ENCODE assay signal across 23 mouse cellular contexts in genomic region chr6:34083471-34083870, GRCm38 (mm10). TPM values are rescaled to one million over a fixed set of nuclear protein-coding genes. Genes with fewer than 3 reads are reported as not detected.
DNase-seq lines count a peak whose midpoint lies in the region; ATAC-seq lines count a peak whose summit lies in the region.
"Had no signal": no experiment of that assay in that cellular context is flagged by ENCODE, and none has a peak within 500 bp of the region (broad histone marks: within the 10 kb centered on the region; RNA-seq: fewer than 3 reads in every experiment).

No protein-coding gene starts in this region.

- H3K9me3 ChIP-seq in hindbrain, embryonic 16.5 days (ENCODE audit: control insufficient read depth, low read length), result no peaks in the 10 kb centered on the region
- H3K9me3 ChIP-seq: embryonic facial prominence, embryonic 15.5 days; hindbrain, embryonic 10.5 days; midbrain, embryonic 15.5 days; neural tube, embryonic 13.5 days had no signal

- DNase-seq in adrenal gland, adult 2 months, result peak; percentile 52
- no peak for DNase-seq in adrenal gland, postnatal 4 days (ENCODE audit: low spot score in 2 of 2)
- peak; percentile 72 for DNase-seq in heart, adult 11 months
- no peak for DNase-seq in heart, postnatal 4 days
- DNase-seq in adrenal gland, postnatal 36 days, result peak; percentile 25 to 47
- no peak for DNase-seq in cerebellum, adult 11-12 months
- no peak for DNase-seq in lung, postnatal 25 days (ENCODE audit: low spot score)
- DNase-seq: cerebellum, adult 9-10 months; kidney, postnatal 25 days; right cerebral cortex, postnatal 4 days; thymus, postnatal 25 days had no signal

- no peak for ATAC-seq in hindbrain, embryonic 16.5 days
- ATAC-seq: hindbrain, postnatal 0 days; intestine, embryonic 16.5 days; midbrain, embryonic 15.5 days had no signal

- 94% methylated on average over 5 of the region's 5 CpGs for WGBS in hindbrain, embryonic 16.5 days

- no peaks in the 10 kb centered on the region for H3K27me3 ChIP-seq in hindbrain, embryonic 16.5 days (replicated peaks; ENCODE audit: control insufficient read depth, insufficient read depth, low read length)
- H3K27me3 ChIP-seq: embryonic facial prominence, embryonic 15.5 days; midbrain, embryonic 15.5 days; neural tube, embryonic 13.5 days had no signal

- H3K4me3 ChIP-seq in hindbrain, embryonic 16.5 days (ENCODE audit: low read length), result no peak overlapping the region
- H3K4me3 ChIP-seq: embryonic facial prominence, embryonic 15.5 days; hindbrain, embryonic 10.5 days; layer of hippocampus, adult 2 months; midbrain, embryonic 15.5 days; neural tube, embryonic 13.5 days had no signal

- no peak overlapping the region for H3K27ac ChIP-seq in hindbrain, embryonic 16.5 days (ENCODE audit: low read depth, low read length)
- H3K27ac ChIP-seq: embryonic facial prominence, embryonic 15.5 days; hindbrain, postnatal 0 days; layer of hippocampus, adult 2 months; macrophage; midbrain, embryonic 15.5 days; neural tube, embryonic 13.5 days had no signal

- H3K9ac ChIP-seq in hindbrain, embryonic 16.5 days (ENCODE audit: low read depth, low read length), result no peak overlapping the region
- H3K9ac ChIP-seq: embryonic facial prominence, embryonic 15.5 days; midbrain, embryonic 15.5 days; neural tube, embryonic 13.5 days had no signal

- H3K4me1 ChIP-seq in hindbrain, embryonic 16.5 days (ENCODE audit: control insufficient read depth, insufficient read depth, low read depth, low read length), result no peaks in the 10 kb centered on the region
- H3K4me1 ChIP-seq: embryonic facial prominence, embryonic 15.5 days had no signal

- no peaks in the 10 kb centered on the region for H3K36me3 ChIP-seq in hindbrain, embryonic 16.5 days (ENCODE audit: control insufficient read depth, insufficient read depth, low read length)
- H3K36me3 ChIP-seq: embryonic facial prominence, embryonic 15.5 days; hindbrain, embryonic 10.5 days; midbrain, embryonic 15.5 days; neural tube, embryonic 13.5 days had no signal

- H3K4me2 ChIP-seq in hindbrain, embryonic 16.5 days (ENCODE audit: low read length), result no peak overlapping the region
- H3K4me2 ChIP-seq: embryonic facial prominence, embryonic 15.5 days; heart, embryonic 11.5 days; midbrain, embryonic 15.5 days; neural tube, embryonic 13.5 days had no signal

RNA-seq across cellular contexts. Expression of gene Lrguk, which starts 54.2 kb away (rescaled TPM):
- under 1 TPM; 0.32 to 0.41 TPM for total RNA-seq in adrenal gland, adult 2 months (2021)
- polyA plus RNA-seq in adrenal gland, adult 2 months (2012; rRNA removed), result 0.06 and 0.07 TPM in 2 replicates
- total RNA-seq in adrenal gland, postnatal 4 days (2021), result 1 to 10 TPM; 1.7 to 2.0 TPM
- total RNA-seq in heart, postnatal 4 days (2021), result under 1 TPM; 0.21 to 0.25 TPM
- under 1 TPM; 0.43 to 0.60 TPM for total RNA-seq in adrenal gland, postnatal 36 days (2021)
- 0.90 and 1.2 TPM in 2 replicates for polyA plus RNA-seq in hindbrain, embryonic 16.5 days (2015; fragmentation: Nextera tagmentation; extraction: Ambion mirVana)
- total RNA-seq: gastrocnemius, adult 8-10 months had no signal
- polyA plus RNA-seq: liver, adult 2 months had no signal

Comparison
In these comparisons a context has a peak if more than half of its experiments do, and no peak if none do; other contexts are left out.
1. DNase-seq: peak in adrenal gland, adult 2 months (single experiment), heart, adult 11 months (single experiment) and adrenal gland, postnatal 36 days (2 of 2); none in adrenal gland, postnatal 4 days (0 of 2), heart, postnatal 4 days (single experiment), cerebellum, adult 11-12 months (single experiment) and lung, postnatal 25 days (single experiment).